In the genomic region with DNA sequence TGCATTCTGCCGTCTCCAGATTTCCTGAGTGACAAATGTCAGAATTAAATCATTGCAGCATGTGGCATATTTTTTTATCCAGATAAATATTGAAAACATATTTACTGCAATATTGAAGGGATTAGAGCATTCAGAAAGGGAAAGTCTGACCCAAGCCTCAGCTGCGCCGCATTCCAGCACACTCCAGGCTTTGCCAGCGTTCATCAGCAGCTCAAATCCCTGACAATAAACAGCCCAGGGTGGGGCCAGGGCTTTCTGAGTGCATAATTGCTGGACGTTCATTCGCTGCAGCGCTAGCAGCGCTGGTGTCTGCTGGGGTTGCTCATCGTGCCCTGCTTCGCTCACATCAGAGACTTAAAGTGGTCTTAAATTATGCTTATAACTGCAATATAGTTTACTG, we compare ENCODE assay signal across 10 mouse cellular contexts.
A peak's percentile ranks its signal among the peaks of the same experiment; 100 is the strongest.
DNase-seq lines count a peak whose midpoint lies in the region; ATAC-seq and TF ChIP-seq lines count a peak whose summit lies in the region.
"Had no signal": no experiment of that assay in that cellular context is flagged by ENCODE, and none has a peak within 500 bp of the region (broad histone marks: within the 10 kb centered on the region; RNA-seq: fewer than 3 reads in every experiment).

No protein-coding gene starts in this region.

- no peak overlapping the region for H3K4me3 ChIP-seq in midbrain, postnatal 0 days (ENCODE audit: low read depth, low read length)
- H3K4me3 ChIP-seq: hindbrain, embryonic 10.5 days; left cerebral cortex, adult 2 months had no signal

- no peak for TF ChIP-seq CTCF in midbrain, postnatal 0 days (IDR thresholded peaks at IDR 0.05)

- 46% methylated on average over 10 of the region's 10 CpGs for whole genome bisulfite sequencing in midbrain, postnatal 0 days

- H3K9me3 ChIP-seq in midbrain, postnatal 0 days (ENCODE audit: low read length) = no peaks in the 10 kb centered on the region

- no peak for ATAC-seq in midbrain, postnatal 0 days (ENCODE audit: low FRiP score)

- H3K27me3 ChIP-seq in midbrain, postnatal 0 days (ENCODE audit: insufficient read depth, low read length) = no peaks in the 10 kb centered on the region

- DNase-seq in embryo, embryonic 11 days = peak; percentile 42
- no peak for DNase-seq in embryo, embryonic 10 days (ENCODE audit: low spot score)
- DNase-seq in left cerebral cortex, postnatal 4 days = peak; percentile 12
- no peak for DNase-seq in left cerebral cortex, postnatal 25 days (ENCODE audit: low spot score in 2 of 2)
- DNase-seq in hindlimb bud, embryonic 11.5 days (ENCODE audit: extremely low spot score, low read depth, low spot score) = peak; percentile 20
- DNase-seq in midbrain, postnatal 0 days (ENCODE audit: low spot score) = peak; percentile 9
- DNase-seq in thymus, postnatal 0 days (ENCODE audit: low spot score) = no peak
- DNase-seq in thymus, adult 18-20 months = no peak

- intact Hi-C loops in left cerebral cortex, postnatal 4 days (cut with DNase I) = no loop called here
- intact Hi-C loops in left cerebral cortex, postnatal 25 days (cut with DNase I) = no loop called here

- no peak overlapping the region for H3K9ac ChIP-seq in midbrain, postnatal 0 days (replicated peaks; ENCODE audit: low read length, poor library complexity, severe bottlenecking)

- no peaks in the 10 kb centered on the region for H3K36me3 ChIP-seq in midbrain, postnatal 0 days (ENCODE audit: insufficient read depth, low read length)
- H3K36me3 ChIP-seq: hindbrain, embryonic 10.5 days had no signal

- H3K4me1 ChIP-seq in midbrain, postnatal 0 days (ENCODE audit: insufficient read depth, low read length) = no peaks in the 10 kb centered on the region
- H3K4me1 ChIP-seq: hindbrain, embryonic 10.5 days had no signal

- H3K4me2 ChIP-seq in midbrain, postnatal 0 days (ENCODE audit: low read depth, low read length, poor library complexity, severe bottlenecking) = no peak overlapping the region

- H3K27ac ChIP-seq in midbrain, postnatal 0 days (ENCODE audit: low read depth, low read length) = no peak overlapping the region
- H3K27ac ChIP-seq: hindbrain, embryonic 10.5 days; left cerebral cortex, adult 2 months had no signal

Comparison
In these comparisons a context has a peak if more than half of its experiments do, and no peak if none do; other contexts are left out.
1. DNase-seq: peak in embryo, embryonic 11 days (single experiment), left cerebral cortex, postnatal 4 days (single experiment), hindlimb bud, embryonic 11.5 days (single experiment) and midbrain, postnatal 0 days (single experiment); none in embryo, embryonic 10 days (single experiment), left cerebral cortex, postnatal 25 days (0 of 2), thymus, postnatal 0 days (single experiment) and thymus, adult 18-20 months (0 of 2).